Mouse (Mus musculus): Measurements from ENCODE around the gene Lrrtm3.

- no peak for TF ChIP-seq CTCF (IDR thresholded peaks at IDR 0.05)
- no peak for TF ChIP-seq EP300 (IDR thresholded peaks at IDR 0.05)
These were observed 190.2 kb downstream of the Lrrtm3 start for GRCm38 (mm10) chr10:63899891-63900290.
